Mouse (Mus musculus): ENCODE measurements around the gene Jmjd8. TPM values are rescaled to one million over a fixed set of nuclear protein-coding genes. Genes with fewer than 3 reads are reported as not detected.
A peak's percentile ranks its signal among the peaks of the same experiment; 100 is the strongest.

The Jmjd8 gene
- polyA plus RNA-seq, 1 experiment from 2014 or later = 50.2 TPM

GRCm38 (mm10) chr17:25791843-25792527 lies 36.7 kb upstream of the Jmjd8 start:
- Histone ChIP-seq H3K9ac (replicated peaks; ENCODE audit: low read length) (peak overlapping the region; percentile 76), H3K4me1 (ENCODE audit: control insufficient read depth, insufficient read depth, low read length) (peaks cover 45% of the 10 kb centered on the region), H3K27me3 (ENCODE audit: control insufficient read depth, insufficient read depth, low read length) (no peaks in the 10 kb centered on the region), H3K27ac (replicated peaks; ENCODE audit: low read depth, low read length) (peak overlapping the region; percentile 91), H3K4me2 (ENCODE audit: low read length) (peak overlapping the region; percentile 91), H3K4me3 (replicated peaks; ENCODE audit: low read depth, low read length) (peak overlapping the region; percentile 73), H3K9me3 (ENCODE audit: control insufficient read depth, low read length) (no peaks in the 10 kb centered on the region), H3K36me3 (ENCODE audit: control insufficient read depth, insufficient read depth, low read length) (peaks cover 13% of the 10 kb centered on the region)
- peak; percentile 92 for DNase-seq
- WGBS = under 1% methylated on average over 45 of the region's 45 CpGs
- peak; percentile 62 for ATAC-seq (ENCODE audit: low FRiP score, low TSS enrichment)

DNA sequence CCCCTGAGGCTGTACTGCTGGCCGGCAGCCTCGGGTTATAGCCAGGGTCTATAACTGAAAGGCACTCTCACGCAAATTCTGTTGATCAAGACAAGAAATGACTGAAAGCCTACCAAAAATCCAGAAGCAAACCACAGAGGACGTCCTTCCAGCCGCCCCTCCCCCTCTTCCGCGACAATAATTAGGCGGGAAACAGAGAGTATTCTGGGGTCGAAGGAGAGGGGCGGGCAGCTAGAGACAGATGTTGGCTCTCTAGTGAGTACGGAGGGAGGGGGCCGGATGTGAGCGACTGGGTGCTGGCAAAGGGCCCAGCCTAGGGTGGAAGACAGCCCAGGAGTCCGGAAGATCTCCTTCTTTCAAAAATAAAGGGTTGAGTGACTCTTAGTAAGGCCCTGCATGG lies 36.1 kb upstream of the Jmjd8 start, which contains the start of gene Fam173a:
TSS of gene Fam173a (minus strand) at position 287 of the 400 bp plus-strand sequence.
- Histone ChIP-seq H3K4me1 (ENCODE audit: control insufficient read depth, insufficient read depth, low read length) (peaks cover 46% of the 10 kb centered on the region), H3K36me3 (ENCODE audit: control insufficient read depth, insufficient read depth, low read length) (peaks cover 13% of the 10 kb centered on the region), H3K9ac (replicated peaks; ENCODE audit: low read length) (peak within 1 kb of the TSS; percentile 76), H3K9me3 (ENCODE audit: control insufficient read depth, low read length) (no peaks in the 10 kb centered on the region), H3K4me3 (replicated peaks; ENCODE audit: low read depth, low read length) (peak within 1 kb of the TSS; percentile 73), H3K27ac (replicated peaks; ENCODE audit: low read depth, low read length) (peak within 1 kb of the TSS; percentile 91), H3K27me3 (ENCODE audit: control insufficient read depth, insufficient read depth, low read length) (no peaks in the 10 kb centered on the region), H3K4me2 (ENCODE audit: low read length) (peak within 1 kb of the TSS; percentile 91)
- DNase-seq (peak; percentile 73), ATAC-seq (ENCODE audit: low FRiP score, low TSS enrichment) (peak; percentile 24; the same call in 1 of the 2 replicates)
- under 1% methylated on average over 14 of the region's 14 CpGs for WGBS

GRCm38 (mm10) chr17:25794197-25794596 lies 34.5 kb upstream of the Jmjd8 start:
- no peak for ATAC-seq (ENCODE audit: low FRiP score, low TSS enrichment)
- WGBS = 8% methylated on average over 13 of the region's 13 CpGs
- H3K36me3 ChIP-seq (ENCODE audit: control insufficient read depth, insufficient read depth, low read length) = peaks cover 8% of the 10 kb centered on the region
- peak overlapping the region; percentile 55; the same call in 1 of the 2 replicates for H3K27ac ChIP-seq (replicated peaks; ENCODE audit: low read depth, low read length)
- peaks cover 46% of the 10 kb centered on the region for H3K4me1 ChIP-seq (ENCODE audit: control insufficient read depth, insufficient read depth, low read length)
- no peak overlapping the region for H3K4me3 ChIP-seq (replicated peaks; ENCODE audit: low read depth, low read length)
- DNase-seq = peak; percentile 54
- no peak overlapping the region for H3K9ac ChIP-seq (replicated peaks; ENCODE audit: low read length)
- no peaks in the 10 kb centered on the region for H3K27me3 ChIP-seq (ENCODE audit: control insufficient read depth, insufficient read depth, low read length)
- no peaks in the 10 kb centered on the region for H3K9me3 ChIP-seq (ENCODE audit: control insufficient read depth, low read length)
- peak overlapping the region; percentile 76 for H3K4me2 ChIP-seq (ENCODE audit: low read length)

GRCm38 (mm10) chr17:25794998-25795397 lies 33.7 kb upstream of the Jmjd8 start:
- ATAC-seq (ENCODE audit: low FRiP score, low TSS enrichment) = no peak
- Histone ChIP-seq H3K4me2 (ENCODE audit: low read length) (peak overlapping the region; percentile 76), H3K36me3 (ENCODE audit: control insufficient read depth, insufficient read depth, low read length) (0 out of 2 replicates have a peak, but pooled peaks cover under 1% of the 10 kb centered on the region), H3K27me3 (ENCODE audit: control insufficient read depth, insufficient read depth, low read length) (no peaks in the 10 kb centered on the region), H3K9me3 (ENCODE audit: control insufficient read depth, low read length) (no peaks in the 10 kb centered on the region), H3K9ac (replicated peaks; ENCODE audit: low read length) (no peak overlapping the region; the same call in 1 of the 2 replicates), H3K4me1 (ENCODE audit: control insufficient read depth, insufficient read depth, low read length) (peaks cover 46% of the 10 kb centered on the region), H3K27ac (replicated peaks; ENCODE audit: low read depth, low read length) (no peak overlapping the region), H3K4me3 (replicated peaks; ENCODE audit: low read depth, low read length) (peak overlapping the region; percentile 46)
- DNase-seq = no peak
- 37% methylated on average over 17 of the region's 17 CpGs for WGBS

DNA sequence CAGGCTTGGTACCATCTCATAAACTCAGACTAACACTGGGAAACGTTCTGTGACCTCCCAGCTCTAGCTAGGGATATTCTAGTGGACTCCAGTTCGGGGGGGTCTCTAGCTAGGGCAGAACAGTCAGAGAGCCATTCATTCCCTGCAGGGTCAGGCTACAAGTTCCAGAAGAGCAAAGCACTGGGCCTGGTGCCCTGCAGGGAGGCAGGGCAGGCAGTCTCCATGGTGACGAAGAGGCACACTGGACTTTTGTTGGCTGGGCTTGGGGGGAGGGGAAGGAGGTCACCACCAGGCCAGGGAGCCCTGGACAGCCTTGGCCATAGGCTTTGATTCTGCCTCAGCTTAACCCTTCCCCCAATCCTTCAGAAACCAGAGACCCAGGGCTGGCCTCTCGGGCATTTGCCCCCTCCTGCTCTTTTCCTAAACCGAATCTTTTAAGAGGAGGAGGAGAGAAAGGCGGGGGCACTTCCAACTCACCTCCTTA lies 33.0 kb upstream of the Jmjd8 start, which contains the start of gene AC134908.4:
TSS of gene AC134908.4 (minus strand) at position 51 of the 484 bp plus-strand sequence.
- H3K4me1 ChIP-seq (ENCODE audit: control insufficient read depth, insufficient read depth, low read length) = peaks cover 43% of the 10 kb centered on the region
- H3K9me3 ChIP-seq (ENCODE audit: control insufficient read depth, low read length) = no peaks in the 10 kb centered on the region
- 3% methylated on average over 6 of the region's 6 CpGs for WGBS
- H3K9ac ChIP-seq (replicated peaks; ENCODE audit: low read length) = peak within 1 kb of the TSS; percentile 44; the same call in 1 of the 2 replicates
- no peaks in the 10 kb centered on the region for H3K27me3 ChIP-seq (ENCODE audit: control insufficient read depth, insufficient read depth, low read length)
- peak within 1 kb of the TSS; percentile 76 for H3K4me2 ChIP-seq (ENCODE audit: low read length)
- H3K4me3 ChIP-seq (replicated peaks; ENCODE audit: low read depth, low read length) = peak within 1 kb of the TSS; percentile 46
- ATAC-seq (ENCODE audit: low FRiP score, low TSS enrichment) (no peak), DNase-seq (no peak)
- H3K36me3 ChIP-seq (ENCODE audit: control insufficient read depth, insufficient read depth, low read length) = no peaks in the 10 kb centered on the region
- 0 out of 2 replicates have a peak within 1 kb of the TSS, but pooled peaks have one; percentile 2 for H3K27ac ChIP-seq (replicated peaks; ENCODE audit: low read depth, low read length)

GRCm38 (mm10) chr17:25796211-25796771 lies 32.4 kb upstream of the Jmjd8 start:
- peak overlapping the region; percentile 46 for H3K4me3 ChIP-seq (replicated peaks; ENCODE audit: low read depth, low read length)
- 0 out of 2 replicates have a peak overlapping the region, but pooled peaks have one; percentile 2 for H3K27ac ChIP-seq (replicated peaks; ENCODE audit: low read depth, low read length)
- H3K9me3 ChIP-seq (ENCODE audit: control insufficient read depth, low read length) = no peaks in the 10 kb centered on the region
- H3K27me3 ChIP-seq (ENCODE audit: control insufficient read depth, insufficient read depth, low read length) = no peaks in the 10 kb centered on the region
- under 1% methylated on average over 37 of the region's 37 CpGs for whole genome bisulfite sequencing
- peak overlapping the region; percentile 44; the same call in 1 of the 2 replicates for H3K9ac ChIP-seq (replicated peaks; ENCODE audit: low read length)
- peak overlapping the region; percentile 76 for H3K4me2 ChIP-seq (ENCODE audit: low read length)
- H3K4me1 ChIP-seq (ENCODE audit: control insufficient read depth, insufficient read depth, low read length) = peaks cover 37% of the 10 kb centered on the region
- DNase-seq (no peak), ATAC-seq (ENCODE audit: low FRiP score, low TSS enrichment) (no peak)
- H3K36me3 ChIP-seq (ENCODE audit: control insufficient read depth, insufficient read depth, low read length) = no peaks in the 10 kb centered on the region

GRCm38 (mm10) chr17:25796951-25797369 lies 31.7 kb upstream of the Jmjd8 start, which contains the start of gene Metrn:
Gene Metrn (minus strand): TSS chr17:25797136.
- ATAC-seq (ENCODE audit: low FRiP score, low TSS enrichment) (peak; percentile 66), DNase-seq (peak; percentile 90)
- Histone ChIP-seq H3K36me3 (ENCODE audit: control insufficient read depth, insufficient read depth, low read length) (no peaks in the 10 kb centered on the region), H3K27ac (replicated peaks; ENCODE audit: low read depth, low read length) (0 out of 2 replicates have a peak within 1 kb of the TSS, but pooled peaks have one; percentile 2), H3K9me3 (ENCODE audit: control insufficient read depth, low read length) (no peaks in the 10 kb centered on the region), H3K4me3 (replicated peaks; ENCODE audit: low read depth, low read length) (peak within 1 kb of the TSS; percentile 46), H3K9ac (replicated peaks; ENCODE audit: low read length) (peak within 1 kb of the TSS; percentile 44; the same call in 1 of the 2 replicates), H3K4me1 (ENCODE audit: control insufficient read depth, insufficient read depth, low read length) (peaks cover 37% of the 10 kb centered on the region), H3K4me2 (ENCODE audit: low read length) (peak within 1 kb of the TSS; percentile 76), H3K27me3 (ENCODE audit: control insufficient read depth, insufficient read depth, low read length) (no peaks in the 10 kb centered on the region)
- WGBS = 1% methylated on average over 35 of the region's 35 CpGs

GRCm38 (mm10) chr17:25801029-25801428 lies 27.6 kb upstream of the Jmjd8 start:
- H3K4me2 ChIP-seq (ENCODE audit: low read length) = no peak overlapping the region
- H3K4me1 ChIP-seq (ENCODE audit: control insufficient read depth, insufficient read depth, low read length) = peaks cover 31% of the 10 kb centered on the region
- H3K27me3 ChIP-seq (ENCODE audit: control insufficient read depth, insufficient read depth, low read length) = no peaks in the 10 kb centered on the region
- H3K9ac ChIP-seq (replicated peaks; ENCODE audit: low read length) = no peak overlapping the region
- ATAC-seq (ENCODE audit: low FRiP score, low TSS enrichment) = no peak
- no peak overlapping the region for H3K4me3 ChIP-seq (replicated peaks; ENCODE audit: low read depth, low read length)
- 6% methylated on average over 6 of the region's 6 CpGs for WGBS
- H3K9me3 ChIP-seq (ENCODE audit: control insufficient read depth, low read length) = no peaks in the 10 kb centered on the region
- H3K27ac ChIP-seq (replicated peaks; ENCODE audit: low read depth, low read length) = no peak overlapping the region
- no peaks in the 10 kb centered on the region for H3K36me3 ChIP-seq (ENCODE audit: control insufficient read depth, insufficient read depth, low read length)
- DNase-seq = peak; percentile 90

Data from midbrain, embryonic 14.5 days (tissue).